Mouse (Mus musculus): ENCODE data around the gene Tacc2.

The Tacc2 gene

DNA sequence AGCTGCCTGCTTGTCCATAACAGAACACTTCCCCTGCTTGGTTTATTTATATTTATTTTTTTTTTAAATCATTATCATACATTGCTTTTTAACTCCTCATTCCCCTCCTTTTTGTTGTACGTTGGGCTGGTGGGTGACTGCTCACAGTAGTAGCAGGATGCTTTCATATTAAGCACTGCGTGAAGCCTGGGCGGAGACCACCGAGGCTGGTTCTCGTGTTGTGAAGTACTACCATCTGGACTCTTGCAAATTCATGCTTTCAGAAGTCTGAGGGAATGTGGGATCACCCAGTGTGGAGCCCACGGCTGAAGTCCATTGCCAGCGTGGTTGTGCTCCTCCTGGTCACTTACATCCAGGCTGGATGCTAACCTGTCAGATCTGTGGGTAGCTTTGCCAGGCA lies 154.6 kb downstream of the Tacc2 start:
- DNase-seq: no peak

DNA sequence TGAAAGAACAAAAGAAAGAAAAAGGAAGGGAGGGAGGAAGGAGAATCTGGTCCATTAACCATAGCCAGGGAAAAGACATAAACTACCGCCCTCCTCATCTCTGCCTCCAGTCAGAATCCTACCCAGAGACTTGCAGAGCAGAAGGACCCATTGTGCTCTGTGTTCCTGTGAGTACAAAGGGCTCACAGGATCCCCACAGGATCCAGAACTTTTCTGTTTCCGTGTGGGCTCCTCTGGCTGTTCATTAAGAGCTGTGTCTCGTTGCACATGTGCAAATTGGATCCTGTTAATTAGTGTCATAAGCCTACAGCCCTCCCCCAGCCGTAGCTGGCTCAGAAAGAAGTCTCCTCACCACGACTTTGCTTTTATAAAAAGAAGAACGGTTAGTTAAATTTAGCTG lies 155.7 kb downstream of the Tacc2 start:
- no peak for DNase-seq

DNA sequence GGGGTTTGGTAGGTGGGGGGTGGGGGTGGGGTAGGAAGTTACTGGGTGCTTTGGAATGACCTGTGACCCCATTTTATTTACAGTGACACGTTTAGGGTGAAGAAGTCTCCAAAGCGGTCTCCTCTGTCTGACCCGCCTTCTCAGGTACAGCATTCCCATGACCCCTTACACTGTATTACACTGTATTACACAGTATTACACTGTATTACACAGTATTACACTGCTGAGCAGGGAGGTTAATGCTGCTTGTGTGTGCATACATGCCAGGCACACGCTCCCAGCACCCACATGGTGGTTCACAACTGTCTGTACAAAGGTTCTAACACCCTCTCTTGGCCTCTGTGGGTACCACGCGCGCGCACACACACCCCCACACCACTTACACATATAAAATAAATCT lies 156.2 kb downstream of the Tacc2 start:
- no peak for DNase-seq

DNA sequence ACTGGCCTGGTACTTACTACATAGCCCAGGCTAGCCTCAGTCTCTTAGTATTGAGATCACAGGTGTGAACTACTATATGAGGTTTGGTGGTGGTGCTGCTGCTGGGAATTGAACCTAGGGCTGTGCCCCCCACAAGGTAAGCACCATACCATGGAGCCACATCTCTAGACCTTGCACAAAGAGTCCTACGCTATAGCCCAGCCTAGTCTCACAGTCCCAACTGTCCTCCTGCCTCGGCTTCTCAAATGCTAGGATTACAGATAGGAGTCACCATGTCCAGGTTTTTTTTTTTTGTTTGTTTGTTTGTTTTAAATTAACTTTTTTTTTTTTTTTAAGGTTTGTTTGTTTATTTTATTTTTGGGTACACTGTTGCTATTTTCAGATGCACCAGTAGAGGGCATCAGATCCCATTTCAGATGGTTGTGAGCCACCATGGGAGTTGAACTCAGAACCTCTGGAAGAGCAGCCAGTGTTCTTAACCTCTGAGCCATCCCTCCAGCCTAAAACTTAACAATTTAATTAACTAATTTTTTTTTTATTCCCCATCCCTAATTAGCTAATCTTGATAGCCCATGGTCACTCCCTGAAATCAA lies 157.1 kb downstream of the Tacc2 start:
- DNase-seq: no peak

DNA sequence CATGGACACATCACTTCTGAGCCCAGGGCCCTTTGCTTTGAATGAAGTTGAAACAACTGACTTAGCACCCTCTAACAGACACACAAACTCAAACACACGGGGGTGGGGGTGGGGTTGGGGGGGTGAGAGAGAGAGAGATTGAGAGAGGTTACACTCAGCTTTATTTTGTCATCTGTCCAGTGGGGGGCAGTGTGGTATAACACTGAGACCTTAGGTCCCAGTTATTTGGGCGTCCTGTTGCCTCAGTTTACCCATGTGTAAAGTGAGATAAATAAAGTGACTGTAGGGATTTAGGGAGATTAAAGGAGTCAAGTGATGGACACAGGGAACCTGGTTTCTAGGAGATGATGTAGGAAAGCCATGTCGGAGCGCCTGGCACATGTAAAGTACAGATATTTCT lies 163.9 kb downstream of the Tacc2 start:
- DNase-seq: no peak

DNA sequence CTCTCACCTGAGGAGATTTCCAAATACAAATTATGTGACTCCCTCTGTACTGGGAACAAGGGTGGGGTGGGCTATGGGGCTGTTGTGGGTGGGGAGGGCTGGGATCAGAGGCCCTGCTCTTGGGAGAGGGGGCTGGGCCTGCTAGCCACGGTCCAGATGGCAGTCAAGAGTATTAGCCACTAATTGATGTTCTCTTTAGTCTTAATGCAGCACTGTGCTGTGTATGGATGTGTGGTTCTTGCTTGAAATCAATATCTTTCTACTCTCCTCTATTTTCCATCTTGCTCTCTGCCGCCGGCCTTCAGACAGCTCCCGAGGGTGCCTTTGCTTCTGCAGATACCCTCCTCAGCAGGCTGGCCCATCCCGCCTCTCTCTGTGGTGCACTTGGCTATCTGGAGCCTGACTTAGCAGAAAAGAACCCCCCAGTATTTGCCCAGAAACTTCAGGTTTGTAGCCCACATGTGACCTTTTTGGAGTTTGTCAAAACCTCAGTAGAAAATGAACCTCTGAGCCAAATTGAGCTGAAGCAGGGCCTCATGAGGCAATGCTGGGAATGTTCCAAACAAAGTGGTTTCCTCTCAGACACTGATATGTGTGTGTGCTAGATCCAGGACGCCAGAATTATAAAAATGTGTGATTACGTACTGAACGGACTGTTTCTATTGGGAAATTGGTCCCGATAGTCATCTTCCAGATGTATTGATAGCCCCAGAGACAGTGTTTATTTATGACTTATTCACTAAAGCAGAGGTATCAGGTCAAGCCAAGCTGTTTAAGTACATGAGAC lies 166.2 kb downstream of the Tacc2 start:
- DNase-seq: no peak

DNA sequence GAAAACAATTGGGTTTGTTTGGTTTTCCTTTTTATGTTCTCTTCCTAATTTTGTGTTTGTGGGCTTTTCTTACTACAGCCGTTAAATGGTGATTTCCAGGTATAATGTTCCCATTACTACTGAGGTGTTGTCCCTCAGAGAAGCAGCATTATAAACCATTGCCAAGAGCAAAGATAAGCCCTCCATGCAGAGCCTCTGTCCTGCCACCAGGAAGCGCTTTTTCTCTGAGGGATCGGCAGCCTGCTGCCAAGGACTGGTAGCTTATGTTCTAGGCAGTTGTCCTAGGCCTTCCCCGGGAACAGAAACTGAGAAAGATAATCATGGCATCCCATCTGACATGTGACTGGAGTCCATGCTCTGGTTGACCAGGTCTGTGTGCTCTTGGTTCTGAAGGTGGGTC lies 171.9 kb downstream of the Tacc2 start:
- DNase-seq: no peak

DNA sequence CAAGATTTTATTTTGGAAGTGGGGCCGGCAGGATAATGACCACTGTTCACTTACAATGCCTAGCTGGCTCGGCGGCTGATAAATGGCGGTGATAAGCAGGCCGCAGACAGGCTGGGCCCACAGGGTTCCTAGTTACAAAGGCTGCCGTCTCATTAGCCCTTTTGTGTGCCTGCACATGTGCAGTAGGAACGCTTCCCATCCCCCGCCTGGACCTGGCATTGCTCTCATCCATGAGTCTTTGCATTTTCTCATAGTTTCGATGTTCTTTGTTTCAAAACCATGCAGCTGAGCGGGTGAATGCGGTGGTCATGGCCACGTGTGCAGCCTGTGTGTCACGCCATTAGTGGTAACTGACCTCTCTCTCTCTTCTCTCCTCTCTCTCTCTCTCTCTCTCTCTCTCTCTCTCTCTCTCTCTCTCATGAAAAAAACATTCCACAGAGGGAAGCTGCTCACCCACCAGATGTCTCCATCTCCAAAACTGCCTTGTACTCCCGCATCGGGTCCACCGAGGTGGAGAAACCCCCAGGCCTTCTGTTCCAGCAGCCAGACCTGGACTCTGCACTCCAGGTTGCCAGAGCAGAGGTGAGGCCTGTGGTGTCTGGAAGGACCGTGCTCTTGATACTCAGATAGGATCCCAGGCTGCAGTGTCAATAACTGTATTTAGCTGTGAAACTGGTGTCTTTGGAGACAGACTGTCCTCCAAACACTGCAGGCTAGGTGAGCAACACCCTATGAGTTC lies 173.7 kb downstream of the Tacc2 start:
- DNase-seq: no peak

DNA sequence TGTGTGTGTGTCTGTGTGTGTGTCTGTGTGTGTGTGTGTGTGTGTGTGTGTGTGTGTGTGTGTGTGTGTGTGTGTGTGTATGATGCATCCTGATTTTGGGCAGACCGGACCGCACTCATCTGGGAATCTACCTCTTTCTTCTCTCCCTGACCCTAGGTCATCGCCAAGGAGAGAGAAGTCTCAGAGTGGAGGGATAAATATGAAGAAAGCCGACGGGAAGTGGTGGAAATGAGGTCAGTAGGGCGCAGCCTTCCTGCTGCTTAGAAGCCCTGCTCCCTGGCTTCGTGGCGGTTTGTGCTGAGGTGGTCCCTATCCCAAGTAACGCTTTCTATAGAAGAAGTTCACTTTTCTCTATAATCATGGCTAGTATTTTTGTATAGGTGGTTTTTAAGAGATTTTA lies 174.4 kb downstream of the Tacc2 start:
- DNase-seq: no peak

DNA sequence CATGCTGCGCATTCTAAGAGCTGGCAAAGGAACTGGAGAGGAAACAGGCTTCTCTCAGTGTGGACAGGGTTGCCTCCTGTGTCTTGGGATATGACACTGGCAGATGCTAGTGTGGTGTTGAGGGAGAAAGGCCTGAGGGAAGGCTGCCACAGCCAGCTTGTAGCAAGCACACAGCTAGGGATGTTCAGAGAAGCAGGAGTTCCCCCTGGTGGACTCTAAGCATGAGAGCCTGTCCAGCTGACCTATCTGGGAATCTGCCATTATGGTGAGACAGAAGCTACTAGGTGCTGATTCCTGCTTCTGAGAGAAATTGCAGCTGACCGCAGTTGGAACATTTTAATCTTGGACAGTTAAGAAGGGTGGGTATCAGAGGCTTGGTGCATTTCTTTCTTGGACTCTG lies 177.6 kb downstream of the Tacc2 start:
- DNase-seq: no peak

DNA sequence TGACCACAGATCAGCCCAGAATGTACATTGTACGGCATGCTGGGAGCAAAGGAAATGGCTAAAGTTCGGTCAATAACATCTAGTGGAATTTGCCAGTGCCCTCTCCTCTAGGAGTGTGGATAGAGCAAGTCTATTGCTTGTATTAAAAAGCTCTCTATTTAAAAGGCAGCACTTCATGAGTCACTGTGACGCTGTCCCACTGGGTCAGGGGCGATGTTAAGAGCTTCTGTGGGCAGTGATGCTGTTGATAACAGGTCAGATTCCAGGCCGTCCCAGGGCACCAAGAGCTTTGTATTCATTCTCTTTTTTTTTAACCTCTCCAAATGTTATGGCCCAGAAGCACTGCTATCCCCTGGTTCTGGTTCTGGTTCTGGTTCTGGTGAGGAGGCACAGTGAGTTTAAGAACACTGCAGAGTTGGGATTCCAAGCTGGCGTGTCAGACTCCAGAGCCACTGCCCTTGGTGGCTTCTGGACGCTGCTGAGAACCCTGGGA lies 179.2 kb downstream of the Tacc2 start:
- no peak for DNase-seq

DNA sequence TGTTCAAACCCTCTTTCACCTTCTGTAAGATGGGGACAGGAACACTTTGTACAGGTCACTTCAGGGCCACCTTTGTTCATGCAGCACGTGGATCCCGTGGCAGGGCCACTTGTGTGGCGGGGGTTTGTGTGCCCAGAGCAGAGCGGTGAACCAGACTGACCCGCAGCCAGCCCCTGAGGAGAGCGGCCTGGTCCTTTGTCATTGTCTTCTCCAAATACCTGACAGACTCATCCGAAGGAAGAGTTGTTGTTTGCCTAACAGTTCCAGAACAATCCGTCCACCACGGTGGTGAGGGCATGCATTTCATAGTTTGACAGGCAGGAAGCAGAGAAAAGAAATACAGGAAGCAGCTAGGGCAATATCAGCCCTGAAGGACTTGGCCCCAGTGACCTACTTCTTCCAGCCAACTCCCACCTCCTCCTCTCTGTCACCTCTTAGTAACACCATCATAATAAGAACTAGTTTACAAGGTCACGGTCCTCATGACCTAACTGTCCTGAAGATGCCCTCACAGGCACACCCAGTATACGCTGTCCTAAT lies 180.2 kb downstream of the Tacc2 start:
- peak; percentile 21 for DNase-seq

DNA sequence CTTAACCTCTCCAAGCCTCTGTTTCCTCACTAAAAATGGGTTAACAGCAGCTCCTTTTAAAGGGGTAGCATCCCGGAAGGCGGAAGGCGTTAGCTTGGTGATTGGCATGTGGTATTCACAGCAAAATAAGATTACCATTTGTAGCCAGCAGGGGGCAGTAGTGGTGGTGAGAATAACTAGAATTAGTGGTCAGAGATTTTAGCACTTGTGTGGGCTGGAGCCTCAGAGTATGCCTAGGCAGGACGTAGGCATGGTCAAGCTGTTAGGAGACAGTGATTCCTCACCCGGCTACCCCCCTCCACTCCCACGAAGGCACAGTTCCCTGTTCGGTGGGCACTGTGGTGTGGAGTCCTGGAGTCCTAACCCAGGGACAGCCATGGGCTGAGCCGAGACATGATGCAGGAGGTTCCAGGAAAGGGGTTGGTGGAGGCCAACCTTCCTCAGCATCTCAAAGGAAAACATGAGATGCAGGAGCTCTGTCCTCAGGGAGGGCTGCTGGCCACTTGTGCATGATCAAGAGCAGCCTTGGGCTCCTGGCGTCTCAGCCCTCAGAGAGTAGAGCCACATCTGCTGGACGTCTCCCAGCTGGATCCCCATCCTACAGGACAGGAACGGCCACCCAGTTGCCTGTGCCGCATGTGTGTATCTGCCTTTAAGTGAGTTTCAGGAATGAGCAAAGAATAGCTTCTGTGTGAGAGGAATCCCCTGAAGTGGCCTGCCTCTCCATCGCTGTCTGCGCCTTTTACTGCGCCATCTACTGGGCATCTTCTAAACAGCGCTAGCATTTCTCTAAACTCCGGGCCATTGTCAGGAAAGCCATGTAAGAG lies 185.0 kb downstream of the Tacc2 start:
- DNase-seq: peak; percentile 84

DNA sequence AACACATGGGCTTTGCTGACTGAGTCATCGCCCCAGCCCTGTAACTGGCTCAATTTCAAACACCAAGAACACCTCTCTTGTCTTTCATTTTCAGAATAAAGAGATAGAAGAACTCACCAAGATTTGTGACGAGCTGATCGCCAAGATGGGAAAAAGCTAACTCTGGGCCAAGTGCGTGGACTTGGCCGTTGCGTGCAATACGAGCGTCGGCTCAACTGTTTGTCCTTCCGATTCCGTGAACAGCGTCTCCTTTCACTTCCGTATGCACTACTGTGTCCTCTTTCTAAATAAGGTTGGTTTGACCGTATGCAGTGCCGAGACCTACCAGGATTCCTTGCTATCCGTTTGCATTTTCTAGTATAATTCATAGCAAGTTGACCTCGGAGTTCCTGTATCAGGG lies 186.9 kb downstream of the Tacc2 start:
- no peak for DNase-seq

DNA sequence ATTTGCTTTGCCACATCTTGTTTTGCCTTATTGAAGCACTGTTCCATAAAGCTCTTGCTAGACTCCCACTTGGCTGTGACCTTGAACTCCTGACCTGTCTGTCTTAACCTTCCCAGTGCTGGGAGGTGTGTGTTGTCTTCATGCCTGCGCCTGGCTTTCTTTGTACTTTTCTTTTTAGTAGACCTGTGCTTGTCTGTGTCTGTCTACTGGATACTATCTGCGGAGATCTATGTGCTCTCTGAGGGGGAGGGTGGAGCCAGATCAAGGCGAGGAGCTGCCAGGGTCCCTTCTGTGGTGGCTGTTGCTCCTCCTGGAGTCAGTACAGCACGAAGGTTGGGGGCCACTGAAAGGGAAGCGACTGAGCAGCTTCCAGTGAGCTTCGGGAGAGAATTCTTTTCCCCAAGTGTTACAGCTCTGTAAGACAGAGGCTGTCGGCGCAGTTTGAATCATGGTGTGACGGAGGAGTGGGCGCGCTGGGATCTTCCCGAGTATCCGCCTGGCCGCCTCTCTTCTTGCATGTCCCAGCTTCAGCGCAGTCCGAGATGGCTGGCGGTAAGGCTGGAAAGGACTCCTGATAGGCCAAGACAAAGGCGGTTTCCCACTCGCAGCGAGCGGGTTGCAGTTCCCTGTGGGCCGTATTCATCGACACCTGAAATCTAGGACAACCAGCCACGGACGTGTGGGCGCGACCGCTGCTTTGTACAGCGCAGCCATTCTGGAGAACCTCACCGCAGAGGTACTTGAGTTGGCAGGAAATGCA lies 189.4 kb downstream of the Tacc2 start:
- DNase-seq: no peak

DNA sequence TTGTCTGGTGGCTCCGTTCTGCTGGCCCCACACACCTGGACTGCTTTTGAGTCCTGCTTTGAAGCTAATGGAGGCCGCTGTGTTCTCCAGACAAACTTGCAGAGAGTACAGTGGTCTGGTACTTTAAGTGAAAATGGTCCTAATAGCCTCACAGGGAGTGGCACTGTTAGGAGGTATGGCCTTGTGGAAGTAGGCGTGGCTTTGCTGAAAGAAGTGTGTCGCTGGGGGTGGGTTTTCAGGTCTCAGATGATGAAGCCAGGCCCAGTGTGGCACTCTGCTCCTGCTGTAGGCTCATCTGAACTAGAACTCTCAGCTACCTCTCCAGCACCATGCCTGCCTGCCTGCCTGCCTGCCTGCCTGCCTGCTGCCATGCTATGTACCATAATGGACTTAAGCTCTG lies 190.9 kb downstream of the Tacc2 start:
- DNase-seq: no peak

DNA sequence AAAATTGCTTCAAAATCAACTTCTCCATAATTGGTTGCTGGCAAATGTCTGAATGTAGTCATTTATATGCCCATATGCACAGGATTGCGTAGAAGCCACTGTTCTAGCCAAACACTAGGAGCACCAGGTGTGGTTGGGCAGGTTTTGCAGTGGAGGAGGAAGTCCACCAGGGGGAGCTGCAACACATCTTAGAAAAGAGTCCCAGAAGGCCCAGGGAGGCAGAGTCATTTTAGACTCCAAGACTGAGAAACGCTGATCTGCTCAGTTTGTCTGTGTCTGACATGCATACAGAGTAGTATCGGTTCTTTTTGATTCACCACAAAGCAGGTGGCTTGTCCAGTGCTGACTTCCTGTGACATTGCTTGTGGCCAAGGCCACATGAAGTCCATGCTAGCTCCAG lies 193.5 kb downstream of the Tacc2 start:
- peak; percentile 88 for DNase-seq

DNA sequence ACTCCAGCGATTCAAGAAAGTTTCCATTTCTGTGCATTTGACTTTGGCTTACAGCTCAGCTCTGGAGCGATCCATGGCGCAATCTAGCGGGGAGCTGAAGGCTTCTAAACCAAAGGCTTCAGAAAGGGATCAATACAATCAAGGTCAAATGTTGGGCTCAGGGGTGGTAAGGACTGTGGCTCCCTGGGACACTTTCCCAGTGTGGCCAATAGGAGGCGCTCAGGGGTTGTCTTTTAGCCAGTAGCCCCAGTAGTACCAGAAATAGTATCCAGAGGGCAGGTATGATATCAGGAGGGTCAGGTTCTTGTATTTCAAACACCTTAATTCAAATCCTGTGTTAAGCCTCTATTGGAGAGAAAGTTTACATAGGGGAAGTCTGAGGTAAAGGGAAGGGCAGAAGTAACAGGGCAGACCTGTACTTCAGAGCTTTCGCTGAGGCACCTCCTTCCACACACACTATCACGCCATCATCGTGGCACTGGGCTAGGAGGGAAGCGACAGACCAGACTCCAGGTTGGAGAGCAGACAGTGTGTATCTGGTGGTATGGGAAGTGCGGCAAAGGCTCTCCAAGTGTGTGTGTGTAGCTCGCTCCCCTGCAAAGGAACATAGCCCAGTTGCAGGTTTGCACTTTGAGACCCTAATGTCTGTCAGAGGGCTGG lies 196.1 kb downstream of the Tacc2 start:
- peak; percentile 65 for DNase-seq

DNA sequence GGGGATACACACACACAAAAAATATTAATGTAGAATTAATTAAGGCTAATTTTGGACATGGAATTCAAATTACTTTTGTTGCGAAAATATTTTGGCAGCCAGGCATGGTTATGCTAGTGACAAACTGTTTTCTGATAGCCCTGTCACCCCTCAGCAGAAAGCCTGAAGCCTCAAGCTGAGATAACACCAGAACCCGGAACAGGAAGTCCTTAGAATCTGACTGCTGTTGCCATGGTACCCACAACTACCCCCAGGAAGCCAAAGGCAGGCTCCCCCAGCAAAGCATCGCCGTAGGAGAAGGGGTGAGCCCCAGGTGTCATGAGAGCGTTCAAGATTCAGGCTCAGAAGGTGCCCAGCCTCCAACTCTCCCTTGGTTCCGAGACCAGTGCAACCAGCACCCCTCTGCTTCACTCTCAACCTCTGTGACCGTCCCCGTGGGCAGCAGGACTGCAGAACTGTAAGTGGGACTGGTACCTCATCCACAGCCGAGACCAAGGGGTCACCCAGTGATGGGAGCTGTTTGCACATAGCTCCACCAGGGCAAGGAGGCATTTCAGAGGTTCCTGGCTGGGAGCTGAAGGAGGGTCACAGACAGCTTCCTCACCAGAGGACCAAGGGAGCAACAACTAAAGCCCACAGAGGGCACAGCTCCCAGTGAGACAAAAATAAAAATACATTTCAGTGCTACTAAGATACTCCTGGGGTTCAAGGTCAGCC lies 196.8 kb downstream of the Tacc2 start, which contains the start of gene Btbd16:
Gene Btbd16 (plus strand): TSS at position 156 of the 717 bp plus-strand sequence.
- DNase-seq: no peak

DNA sequence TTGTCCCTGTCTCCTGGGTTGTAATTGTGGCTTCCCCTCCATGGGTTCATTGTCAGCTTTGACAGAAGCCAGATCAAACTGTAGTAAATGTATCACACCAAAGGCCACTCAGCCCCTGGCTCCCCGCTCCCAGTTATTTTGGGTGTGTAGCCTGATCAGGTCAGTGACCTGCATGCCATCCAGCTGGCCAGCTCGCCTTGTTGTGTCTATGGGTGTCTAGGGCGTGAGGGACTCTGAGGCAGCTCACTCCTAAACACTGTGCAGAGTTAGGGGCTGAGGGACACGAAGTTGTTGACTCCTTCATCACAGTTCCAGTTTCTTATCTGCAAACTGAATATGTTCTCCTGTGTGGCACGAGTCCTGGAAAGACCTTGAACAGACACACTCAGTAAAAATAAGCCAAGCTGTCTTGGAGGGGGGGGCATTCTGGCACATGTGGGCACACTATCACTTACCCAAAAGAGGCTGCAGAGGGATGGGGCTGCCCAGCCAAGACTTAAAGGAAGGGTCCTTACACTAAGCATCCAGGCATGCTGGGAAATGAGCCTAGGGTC lies 203.7 kb downstream of the Tacc2 start:
- DNase-seq: no peak

Measured in lung, postnatal 36 days (tissue).